In genomic region chr10:121423541-121424349, GRCm38 (mm10) we compare ENCODE assay signal across 9 mouse cellular contexts. TPM values are rescaled to one million over a fixed set of nuclear protein-coding genes. Genes with fewer than 3 reads are reported as not detected.
DNase-seq lines count a peak whose midpoint lies in the region; ATAC-seq lines count a peak whose summit lies in the region.
"Had no signal": no experiment of that assay in that cellular context is flagged by ENCODE, and none has a peak within 500 bp of the region (broad histone marks: within the 10 kb centered on the region; RNA-seq: fewer than 3 reads in every experiment).

No protein-coding gene starts in this region.

- no peaks in the 10 kb centered on the region for H3K9me3 ChIP-seq in neural tube, embryonic 11.5 days (ENCODE audit: control insufficient read depth, low read length)
- H3K9me3 ChIP-seq in hindbrain, embryonic 15.5 days: no peaks in the 10 kb centered on the region

- peak; percentile 12 for DNase-seq in cerebellum, adult 9-10 months
- DNase-seq in cerebellum, adult 9-11 months: no peak
- no peak for DNase-seq in neural tube, embryonic 11.5 days (ENCODE audit: low spot score)
- DNase-seq in neural tube, embryonic 10.5 days (ENCODE audit: extremely low spot score, low spot score): no peak
- peak; percentile 94 for DNase-seq in retina, postnatal 1 day
- DNase-seq in liver: no peak
- DNase-seq in layer of hippocampus, adult 9-11 months: no peak

- 56% methylated on average over 16 of the region's 16 CpGs for WGBS in neural tube, embryonic 11.5 days
- WGBS in hindbrain, embryonic 15.5 days: 29% methylated on average over 16 of the region's 16 CpGs

- no peaks in the 10 kb centered on the region for H3K36me3 ChIP-seq in neural tube, embryonic 11.5 days (ENCODE audit: control insufficient read depth, insufficient read depth, low read length)
- H3K36me3 ChIP-seq in hindbrain, embryonic 15.5 days: no peaks in the 10 kb centered on the region

- no peak overlapping the region for H3K9ac ChIP-seq in neural tube, embryonic 11.5 days (ENCODE audit: low read length)
- H3K9ac ChIP-seq in hindbrain, embryonic 15.5 days: no peak overlapping the region
- H3K9ac ChIP-seq: liver, embryonic 14.5 days had no signal

- 0 out of 2 replicates have a peak overlapping the region, but pooled peaks have one; percentile 40 for H3K27ac ChIP-seq in neural tube, embryonic 11.5 days (ENCODE audit: low read depth, low read length)
- peak overlapping the region; percentile 73 for H3K27ac ChIP-seq in hindbrain, embryonic 15.5 days (replicated peaks)
- H3K27ac ChIP-seq: liver, embryonic 14.5 days had no signal

- no peaks in the 10 kb centered on the region for H3K27me3 ChIP-seq in neural tube, embryonic 11.5 days (ENCODE audit: control insufficient read depth, insufficient read depth, low read length)
- H3K27me3 ChIP-seq in hindbrain, embryonic 15.5 days: no peaks in the 10 kb centered on the region

- no peak for ATAC-seq in neural tube, embryonic 11.5 days (ENCODE audit: insufficient read depth, low FRiP score, low TSS enrichment)
- peak; percentile 76; the same call in 1 of the 2 replicates for ATAC-seq in hindbrain, embryonic 15.5 days (ENCODE audit: low FRiP score, low read depth)

- H3K4me3 ChIP-seq in neural tube, embryonic 11.5 days (ENCODE audit: low read depth, low read length): no peak overlapping the region
- no peak overlapping the region for H3K4me3 ChIP-seq in hindbrain, embryonic 15.5 days

- no peak overlapping the region for H3K4me2 ChIP-seq in neural tube, embryonic 11.5 days (ENCODE audit: low read depth)
- no peak overlapping the region for H3K4me2 ChIP-seq in hindbrain, embryonic 15.5 days

- H3K4me1 ChIP-seq in neural tube, embryonic 11.5 days (ENCODE audit: control insufficient read depth, insufficient read depth, low read length): peaks cover 14% of the 10 kb centered on the region
- H3K4me1 ChIP-seq in hindbrain, embryonic 15.5 days (replicated peaks): peaks cover 45% of the 10 kb centered on the region

RNA-seq across cellular contexts. Expression of gene Rassf3, which starts 52.4 kb away (rescaled TPM):
- polyA plus RNA-seq in neural tube, embryonic 11.5 days (2014; fragmentation: Nextera tagmentation; extraction: Ambion mirVana): 10.8 and 10.9 TPM in 2 replicates
- 5.1 TPM in 2 replicates for polyA plus RNA-seq in hindbrain, embryonic 15.5 days (2015; fragmentation: Nextera tagmentation; extraction: Ambion mirVana)

RNA-seq across cellular contexts. Expression of gene Gns, which starts 58.9 kb away (rescaled TPM):
- 52.5 and 53.5 TPM in 2 replicates for polyA plus RNA-seq in neural tube, embryonic 11.5 days (2014; fragmentation: Nextera tagmentation; extraction: Ambion mirVana)
- polyA plus RNA-seq in hindbrain, embryonic 15.5 days (2015; fragmentation: Nextera tagmentation; extraction: Ambion mirVana): 41.8 and 42.5 TPM in 2 replicates

Comparison
In these comparisons a context has a peak if more than half of its experiments do, and no peak if none do; other contexts are left out.
1. DNase-seq: peak in cerebellum, adult 9-10 months (single experiment) and retina, postnatal 1 day (single experiment); none in cerebellum, adult 9-11 months (single experiment), neural tube, embryonic 11.5 days (single experiment), neural tube, embryonic 10.5 days (single experiment), liver (single experiment) and layer of hippocampus, adult 9-11 months (single experiment).